Mouse (Mus musculus) kidney, embryonic 16.5 days (tissue): ENCODE data around the gene Pard3. TPM values are rescaled to one million over a fixed set of nuclear protein-coding genes. Genes with fewer than 3 reads are reported as not detected.

Experiments used
- ATAC-seq: fragments of 200-750 bp; cut with Nextera tagmentation; 2 replicates; pipeline ENCODE4 v1.8.0; 2017; ENCODE audit warnings: moderate TSS enrichment; ENCODE audit not compliant: low FRiP score, low TSS enrichment
- H3K27ac ChIP-seq: fragments of 300-500 bp; sonication (generic); 2 replicates; pipeline ENCODE4 v1.5.1; 2014; ENCODE audit warnings: low read length
- H3K27me3 ChIP-seq: fragments of 300-500 bp; sonication (generic); 2 replicates; pipeline ENCODE4 v1.6.1; 2014; ENCODE audit warnings: low read length, control low read depth, mixed read lengths; ENCODE audit not compliant: insufficient read depth
- H3K36me3 ChIP-seq: fragments of 300-500 bp; sonication (generic); 2 replicates; pipeline ENCODE4 v1.6.1; 2014; ENCODE audit warnings: low read length, control low read depth, mixed read lengths; ENCODE audit not compliant: insufficient read depth
- H3K4me1 ChIP-seq: fragments of 300-500 bp; sonication (generic); 2 replicates; pipeline ENCODE4 v1.6.1; 2014; ENCODE audit warnings: low read length, control low read depth, mixed read lengths; ENCODE audit not compliant: insufficient read depth
- H3K4me2 ChIP-seq: fragments of 300-500 bp; sonication (generic); replicated peaks from 2 replicates; pipeline ENCODE4 v1.6.1; 2014; ENCODE audit warnings: low read depth, low read length
- H3K4me3 ChIP-seq: fragments of 300-500 bp; sonication (generic); 2 replicates; pipeline ENCODE4 v1.5.1; 2014; ENCODE audit warnings: mild to moderate bottlenecking, low read length
- H3K9ac ChIP-seq: fragments of 300-500 bp; sonication (generic); replicated peaks from 2 replicates; pipeline ENCODE4 v1.6.1; 2014; ENCODE audit warnings: low read length
- H3K9me3 ChIP-seq: fragments of 300-500 bp; sonication (generic); 2 replicates; pipeline ENCODE4 v1.6.1; 2016; ENCODE audit warnings: low read length, control low read depth
- WGBS: fragments of 180-500 bp; shearing (Covaris S2); extraction: QIAGEN DNeasy Blood & Tissue Kit; methylation state at CpG from one replicate; pipeline ENCODE4 v1.1.7; 2014; 5-methylcytosine and 5-hydroxymethylcytosine counted together
- polyA plus RNA-seq: library from polyadenylated mRNA; unstranded; fragments of >200 nt; fragmentation: Nextera tagmentation; extraction: Ambion mirVana; gene quantifications from 2 replicates; pipeline ENCODE4 v1.2.1, GENCODE M21; 2015

The Pard3 gene
- polyA plus RNA-seq, 1 experiment from 2014 or later = 25.5 TPM

DNA sequence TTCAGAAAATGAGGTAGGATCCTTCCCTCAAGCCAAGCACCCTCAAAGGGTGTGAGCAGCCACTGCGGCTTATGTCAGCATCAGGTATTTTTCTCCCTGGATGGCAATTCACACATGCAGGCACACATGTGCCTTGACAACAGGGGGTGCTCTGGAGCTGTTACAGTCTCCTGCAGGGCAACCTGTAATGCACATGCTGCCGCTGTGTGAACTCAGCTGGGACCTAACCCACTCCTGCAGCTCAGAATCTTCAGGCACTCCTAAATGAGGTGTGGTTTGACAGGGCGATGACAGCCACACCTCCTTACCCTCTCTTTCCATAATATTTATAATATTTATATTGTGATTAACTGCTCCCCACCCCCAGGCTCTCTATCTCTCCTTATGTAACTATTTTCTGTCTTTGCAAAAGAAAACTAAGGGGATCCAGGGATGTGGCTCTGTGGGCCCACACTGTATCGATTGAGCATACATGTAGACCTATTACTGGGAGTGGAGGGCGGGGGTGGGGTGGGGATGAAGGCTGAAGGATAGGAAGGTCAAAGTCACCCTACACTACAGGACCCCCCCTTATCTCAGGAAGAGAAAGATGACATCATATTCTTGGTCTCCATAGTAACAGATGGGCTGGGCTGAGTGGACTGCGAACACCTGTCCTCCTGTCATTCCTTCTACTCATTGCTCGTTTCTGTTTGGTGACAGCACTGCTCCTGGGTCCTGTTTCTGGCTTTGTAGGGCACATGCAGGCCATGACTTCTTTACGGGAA lies 375.1 kb downstream of the Pard3 start:
- H3K9ac ChIP-seq = peak overlapping the region; percentile 57; the same call in 1 of the 2 replicates
- WGBS = 77% methylated on average over 8 of the region's 8 CpGs
- H3K4me1 ChIP-seq = peaks cover 28% of the 10 kb centered on the region
- peak overlapping the region; percentile 42; the same call in 1 of the 2 replicates for H3K4me3 ChIP-seq
- peak overlapping the region; percentile 94 for H3K27ac ChIP-seq
- H3K4me2 ChIP-seq = peak overlapping the region; percentile 43
- no peaks in the 10 kb centered on the region for H3K9me3 ChIP-seq
- no peaks in the 10 kb centered on the region for H3K27me3 ChIP-seq
- no peaks in the 10 kb centered on the region for H3K36me3 ChIP-seq
- no peak for ATAC-seq

GRCm38 (mm10) chr8:127439392-127440160 lies 375.9 kb downstream of the Pard3 start:
- Histone ChIP-seq H3K4me1 (peaks cover 28% of the 10 kb centered on the region), H3K4me2 (peak overlapping the region; percentile 43), H3K4me3 (peak overlapping the region; percentile 42), H3K27ac (peak overlapping the region; percentile 94), H3K9me3 (no peaks in the 10 kb centered on the region), H3K27me3 (no peaks in the 10 kb centered on the region), H3K36me3 (no peaks in the 10 kb centered on the region), H3K9ac (peak overlapping the region; percentile 57)
- no peak for ATAC-seq
- 58% methylated on average over 10 of the region's 10 CpGs for WGBS

DNA sequence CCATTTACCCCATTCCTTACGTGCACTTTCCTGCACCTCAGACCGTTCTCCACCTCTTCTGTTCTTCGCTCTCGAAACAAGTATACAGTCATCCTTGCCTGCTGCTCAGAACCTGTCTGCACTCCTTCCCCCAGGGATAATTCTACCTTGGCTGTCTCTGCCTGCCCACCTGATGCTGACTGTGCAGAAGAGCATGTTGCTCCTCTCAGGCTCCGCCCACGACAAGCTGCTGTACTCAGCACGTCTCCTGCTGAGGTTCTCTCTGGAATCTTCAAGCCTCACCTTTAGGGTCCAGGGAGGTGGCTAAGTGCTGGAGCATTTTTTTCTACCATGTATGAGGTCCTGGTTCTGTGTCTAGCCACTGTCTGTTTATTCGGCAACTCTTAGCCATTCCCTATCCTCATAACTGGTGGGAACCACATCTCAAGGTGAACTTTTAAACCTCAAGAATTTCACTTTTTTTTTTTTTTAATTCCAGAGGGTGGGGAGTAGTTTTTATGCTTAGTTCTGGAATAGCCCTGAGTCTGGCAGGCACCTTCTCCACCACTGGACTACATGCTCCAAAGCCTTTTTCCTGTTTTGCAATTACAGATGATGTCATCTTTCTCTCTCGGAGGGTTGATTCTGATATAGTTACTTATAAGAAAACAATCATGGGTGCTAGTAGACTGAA lies 376.6 kb downstream of the Pard3 start:
- Histone ChIP-seq H3K27me3 (no peaks in the 10 kb centered on the region), H3K9me3 (no peaks in the 10 kb centered on the region), H3K4me3 (peak overlapping the region; percentile 42), H3K27ac (peak overlapping the region; percentile 94), H3K4me2 (peak overlapping the region; percentile 43), H3K9ac (peak overlapping the region; percentile 62), H3K4me1 (peaks cover 28% of the 10 kb centered on the region), H3K36me3 (no peaks in the 10 kb centered on the region)
- 74% methylated on average over 9 of the region's 9 CpGs for WGBS
- ATAC-seq = peak; percentile 44; the same call in 1 of the 2 replicates

- Histone ChIP-seq H3K4me2 (peak overlapping the region; percentile 43; the same call in 1 of the 2 replicates), H3K27me3 (no peaks in the 10 kb centered on the region), H3K4me1 (peaks cover 28% of the 10 kb centered on the region), H3K9ac (peak overlapping the region; percentile 62), H3K36me3 (no peaks in the 10 kb centered on the region), H3K9me3 (no peaks in the 10 kb centered on the region), H3K27ac (peak overlapping the region; percentile 94), H3K4me3 (peak overlapping the region; percentile 42)
- 55% methylated on average over 6 of the region's 6 CpGs for WGBS
- ATAC-seq = peak; percentile 95
These were observed 377.3 kb downstream of the Pard3 start for GRCm38 (mm10) chr8:127440834-127441485.

DNA sequence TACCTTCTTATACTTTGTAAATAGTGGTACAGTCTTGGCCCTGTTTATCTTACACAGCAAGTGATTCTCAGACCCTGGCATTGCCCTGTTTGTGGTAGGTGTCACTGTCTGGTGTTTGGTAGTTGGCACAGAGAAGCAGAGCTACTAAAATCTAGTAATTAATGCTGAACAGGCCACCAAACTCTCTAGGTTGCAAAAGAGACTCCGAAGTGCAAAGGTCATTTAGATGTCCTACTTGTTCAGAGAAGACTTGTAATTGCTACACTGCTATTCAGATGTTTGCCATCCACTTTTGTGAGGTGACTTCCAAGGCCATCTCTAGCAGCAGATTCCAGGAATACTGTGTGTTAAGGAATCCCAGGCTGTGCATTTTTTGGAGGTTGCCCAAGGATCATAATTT lies 383.7 kb downstream of the Pard3 start:
- WGBS = 90% methylated on average over 1 of the region's 1 CpGs
- H3K4me2 ChIP-seq = no peak overlapping the region
- no peak overlapping the region for H3K27ac ChIP-seq
- H3K36me3 ChIP-seq = no peaks in the 10 kb centered on the region
- no peaks in the 10 kb centered on the region for H3K27me3 ChIP-seq
- H3K9me3 ChIP-seq = no peaks in the 10 kb centered on the region
- H3K4me3 ChIP-seq = no peak overlapping the region
- no peaks in the 10 kb centered on the region for H3K4me1 ChIP-seq
- no peak overlapping the region for H3K9ac ChIP-seq
- no peak for ATAC-seq

- no peak overlapping the region for H3K4me3 ChIP-seq
- H3K9ac ChIP-seq = no peak overlapping the region
- H3K9me3 ChIP-seq = no peaks in the 10 kb centered on the region
- no peak overlapping the region for H3K27ac ChIP-seq
- H3K4me1 ChIP-seq = no peaks in the 10 kb centered on the region
- no peak for ATAC-seq
- 96% methylated on average over 6 of the region's 6 CpGs for WGBS
- H3K36me3 ChIP-seq = 0 out of 2 replicates have a peak, but pooled peaks cover 1% of the 10 kb centered on the region
- no peak overlapping the region for H3K4me2 ChIP-seq
- H3K27me3 ChIP-seq = no peaks in the 10 kb centered on the region
These were observed 385.6 kb downstream of the Pard3 start for GRCm38 (mm10) chr8:127449066-127449840.

DNA sequence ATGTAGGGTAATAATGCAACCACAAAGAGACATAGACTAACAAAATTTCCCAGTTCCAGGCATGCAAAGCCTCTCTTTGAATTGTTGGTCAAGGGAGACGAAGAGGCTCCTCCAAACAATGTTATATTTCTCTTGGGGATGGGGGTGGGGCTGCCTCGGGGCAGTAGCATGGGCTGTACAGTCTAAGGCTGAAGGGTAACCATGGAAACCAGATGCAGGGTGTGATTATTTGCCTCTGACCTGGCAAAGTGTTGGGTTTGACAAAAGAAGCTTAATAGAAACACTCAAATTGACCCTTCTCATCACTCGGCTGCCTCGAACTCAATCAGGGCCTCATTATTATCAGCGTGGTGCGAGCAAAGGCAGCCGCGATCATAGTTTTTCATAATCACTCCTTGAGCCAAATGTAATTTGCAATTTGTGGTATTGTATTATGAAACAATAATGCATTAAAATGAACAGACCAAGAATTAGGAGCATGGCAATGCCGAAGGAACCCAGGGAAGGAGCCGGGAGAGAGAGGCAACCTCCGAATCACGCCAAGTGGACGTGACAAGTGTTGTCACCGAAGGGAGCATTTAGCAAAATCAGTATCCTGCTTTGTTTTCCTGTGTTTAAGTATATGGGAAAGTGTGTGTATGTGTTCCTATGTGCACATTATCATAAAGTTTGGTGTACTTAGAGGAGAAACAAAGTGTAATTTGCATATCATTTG lies 387.4 kb downstream of the Pard3 start:
- H3K36me3 ChIP-seq = 0 out of 2 replicates have a peak, but pooled peaks cover 5% of the 10 kb centered on the region
- H3K9ac ChIP-seq = no peak overlapping the region
- ATAC-seq = no peak
- H3K27me3 ChIP-seq = no peaks in the 10 kb centered on the region
- 88% methylated on average over 14 of the region's 14 CpGs for WGBS
- no peak overlapping the region for H3K27ac ChIP-seq
- no peak overlapping the region for H3K4me3 ChIP-seq
- H3K9me3 ChIP-seq = no peaks in the 10 kb centered on the region
- H3K4me1 ChIP-seq = no peaks in the 10 kb centered on the region
- no peak overlapping the region for H3K4me2 ChIP-seq

GRCm38 (mm10) chr8:127452364-127452763 lies 388.7 kb downstream of the Pard3 start:
- Histone ChIP-seq H3K27me3 (no peaks in the 10 kb centered on the region), H3K4me3 (no peak overlapping the region), H3K4me2 (no peak overlapping the region), H3K4me1 (no peaks in the 10 kb centered on the region), H3K36me3 (0 out of 2 replicates have a peak, but pooled peaks cover 5% of the 10 kb centered on the region), H3K9ac (no peak overlapping the region), H3K9me3 (no peaks in the 10 kb centered on the region), H3K27ac (no peak overlapping the region)
- WGBS = 95% methylated on average over 6 of the region's 6 CpGs
- ATAC-seq = no peak
